Mouse (Mus musculus) heart, adult 11 months (tissue): Measurements from ENCODE around the gene Prkar2a.

Experiments
- DNase-seq: peaks from one replicate; pipeline ENCODE4 v3.0.0; 2022

The Prkar2a gene

DNA sequence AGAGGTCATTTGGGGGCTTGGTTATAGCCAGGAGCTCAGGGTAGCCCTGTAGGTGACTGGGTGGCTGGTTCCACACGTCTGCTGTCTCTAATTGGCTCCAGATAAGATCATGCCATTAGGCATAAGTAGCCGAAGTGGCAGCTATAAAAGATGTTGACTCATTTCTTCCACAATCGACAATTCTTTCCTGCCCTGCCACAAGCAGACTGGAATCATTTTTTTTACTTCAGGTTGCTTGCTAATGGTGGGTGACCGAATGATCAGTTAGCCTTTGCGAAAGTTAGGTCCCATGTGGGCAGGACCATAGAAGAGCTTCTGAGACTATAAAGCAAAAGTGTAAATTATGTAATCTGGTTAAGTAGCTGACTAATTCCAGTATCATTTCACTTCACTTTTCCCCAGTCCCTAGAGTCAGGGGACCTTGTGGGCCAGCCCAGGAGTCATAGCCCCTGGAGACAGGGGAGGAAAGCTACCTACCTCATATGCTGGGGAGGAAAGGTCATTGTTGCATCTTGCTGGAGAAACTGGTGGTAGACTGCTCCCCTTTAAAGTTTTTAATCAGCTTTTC, 109.5 kb downstream of the Prkar2a start:
- DNase-seq, result no peak

DNA sequence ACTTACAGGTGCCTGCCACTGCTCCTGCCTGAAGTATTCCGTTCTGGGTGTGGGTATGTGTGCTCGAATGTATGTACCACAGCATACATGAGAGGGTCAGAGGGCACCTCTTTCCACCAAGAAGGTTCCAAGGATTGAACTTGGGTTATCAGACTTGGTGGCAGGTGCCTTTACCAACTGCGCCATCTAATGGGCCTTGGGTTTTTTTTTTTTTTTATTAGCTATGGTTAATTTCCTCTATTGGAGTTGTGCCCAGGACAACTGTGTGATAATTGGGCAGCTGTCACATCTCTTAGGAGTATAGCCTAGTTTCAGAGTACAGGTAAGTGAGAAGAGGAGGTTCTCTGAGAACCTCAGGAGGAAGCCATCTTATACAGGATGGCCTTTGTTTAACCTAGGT, 110.5 kb downstream of the Prkar2a start:
- DNase-seq, result no peak
